Mouse (Mus musculus): ENCODE results near the gene Myh14.

DNA sequence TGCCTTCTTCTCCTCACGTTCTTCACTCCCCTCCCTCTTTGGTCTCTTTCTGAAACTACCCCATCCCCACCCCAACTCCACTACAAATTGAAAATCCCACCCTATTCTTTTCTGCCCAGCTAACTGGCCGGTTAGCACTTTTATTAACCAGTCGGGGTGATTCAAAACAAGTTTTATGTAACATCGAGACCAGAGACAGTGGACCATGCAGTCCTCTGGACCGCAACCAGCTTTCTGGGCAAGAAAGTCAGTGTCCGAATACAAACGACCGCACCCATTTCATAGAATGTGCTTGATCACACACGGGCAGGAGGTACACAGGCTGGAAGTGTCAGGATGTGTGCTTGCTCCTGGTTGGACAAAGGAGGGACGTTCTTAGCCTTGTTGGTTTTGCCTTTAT is 106.2 kb downstream of the Myh14 start:
- no peak for TF ChIP-seq GATA1 (IDR thresholded peaks at IDR 0.05; ENCODE audit: low read length)
- no peak for TF ChIP-seq TAL1 (IDR thresholded peaks at IDR 0.05; ENCODE audit: low read length)
